Mouse (Mus musculus) lung, postnatal 36 days (tissue): Measurements from ENCODE around the gene Golim4.
A peak's percentile ranks its signal among the peaks of the same experiment; 100 is the strongest.

ENCODE experiments used
- DNase-seq: peaks from one replicate; pipeline ENCODE4 v3.0.0; 2022; ENCODE audit warnings: mixed read lengths

Golim4 gene

GRCm38 (mm10) chr3:75925123-75925522 is 31.6 kb downstream of the Golim4 start:
- DNase-seq, result no peak

GRCm38 (mm10) chr3:75917770-75918503 is 38.8 kb downstream of the Golim4 start:
- DNase-seq, result no peak

DNA sequence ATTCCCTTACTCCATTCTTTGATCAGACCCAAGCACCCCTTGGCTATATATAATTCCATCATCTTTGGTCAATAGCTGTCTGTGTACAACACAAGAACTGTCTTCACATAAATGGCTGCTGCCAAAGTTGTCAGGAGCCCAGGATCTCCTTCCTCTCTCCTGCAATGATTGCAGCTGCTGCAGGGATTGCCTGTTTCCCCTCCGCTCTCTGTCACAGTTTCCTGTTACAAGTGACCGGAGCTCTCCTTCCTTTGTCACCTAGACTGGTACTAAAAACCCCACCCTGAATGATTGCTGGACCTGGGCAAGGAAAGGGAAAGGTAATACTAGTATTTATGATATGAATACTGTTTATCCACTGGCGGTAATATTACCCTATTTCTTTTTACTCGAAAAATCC is 44.0 kb downstream of the Golim4 start:
- no peak for DNase-seq

DNA sequence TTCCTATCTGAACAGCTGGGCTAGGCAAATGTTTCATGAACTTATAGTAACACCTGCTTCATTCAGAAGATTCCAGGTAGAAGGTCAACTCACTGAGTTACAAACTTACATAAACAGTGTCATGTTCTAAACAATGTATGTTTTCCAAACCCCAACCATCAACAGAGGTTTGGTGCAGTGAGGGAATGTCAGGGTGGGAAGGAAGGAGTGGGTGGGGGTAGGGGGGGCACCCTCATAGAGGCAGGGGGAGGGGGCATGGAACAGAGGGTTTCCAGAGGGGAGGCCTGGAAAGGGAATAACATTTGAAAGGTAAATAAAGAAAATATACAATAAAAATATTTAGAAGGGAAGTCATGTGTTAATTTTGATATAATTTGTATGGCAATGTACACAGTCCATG is 46.0 kb downstream of the Golim4 start:
- no peak for DNase-seq

- peak; percentile 70 for DNase-seq
Measured at GRCm38 (mm10) chr3:75910257-75910656, 46.5 kb downstream of the Golim4 start.

DNA sequence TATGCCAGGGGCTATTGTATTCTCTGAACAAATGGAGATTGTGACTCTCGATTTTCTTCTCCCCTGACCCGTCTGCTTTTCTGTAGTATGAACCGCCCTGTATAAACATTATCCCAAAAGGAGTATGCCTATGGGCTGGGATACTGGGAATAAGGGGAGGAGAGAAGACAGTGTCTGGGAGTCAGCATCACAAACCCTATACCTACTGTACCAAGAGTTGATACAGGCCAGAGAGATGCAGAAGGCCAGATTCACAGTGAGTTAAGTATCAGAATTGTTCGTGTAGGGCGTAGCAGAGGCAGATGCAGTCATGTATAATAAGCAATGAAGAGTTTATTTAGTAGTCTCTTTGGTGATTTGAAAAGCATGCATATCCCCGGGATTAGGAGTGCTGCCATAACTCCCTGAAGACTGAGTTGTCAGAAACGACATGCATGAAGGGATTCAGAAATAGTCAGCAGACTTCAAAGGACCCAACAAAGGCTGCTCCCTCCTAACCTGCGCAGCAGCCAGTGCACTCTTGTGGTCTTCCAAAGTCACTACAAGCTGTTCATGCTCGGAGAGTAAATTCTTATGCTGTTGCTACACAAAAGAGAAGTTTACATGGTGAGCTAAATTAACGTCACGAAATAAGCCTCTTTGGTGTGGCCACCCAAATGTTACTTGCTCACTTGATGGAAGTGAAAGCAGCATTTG is 54.7 kb downstream of the Golim4 start:
- DNase-seq, result no peak

DNA sequence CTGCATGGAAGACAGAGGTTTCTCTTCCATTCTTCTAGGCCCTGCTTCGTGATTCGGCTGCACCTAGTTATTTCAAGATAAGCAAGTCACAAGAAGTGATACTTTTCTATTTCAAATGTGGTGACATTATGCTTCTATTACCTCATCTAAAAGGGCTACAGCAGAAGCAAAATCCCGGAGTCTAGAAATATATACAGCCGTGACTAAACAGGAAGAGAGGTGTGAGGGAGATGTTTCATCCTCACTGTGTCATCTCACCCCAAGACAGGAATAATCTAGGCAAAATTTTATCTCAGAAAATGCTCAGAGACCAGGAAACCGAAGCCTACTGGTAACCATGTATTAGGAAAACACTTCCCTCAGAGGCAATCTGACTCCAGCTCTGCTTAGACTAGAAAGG is 61.7 kb downstream of the Golim4 start:
- no peak for DNase-seq

DNA sequence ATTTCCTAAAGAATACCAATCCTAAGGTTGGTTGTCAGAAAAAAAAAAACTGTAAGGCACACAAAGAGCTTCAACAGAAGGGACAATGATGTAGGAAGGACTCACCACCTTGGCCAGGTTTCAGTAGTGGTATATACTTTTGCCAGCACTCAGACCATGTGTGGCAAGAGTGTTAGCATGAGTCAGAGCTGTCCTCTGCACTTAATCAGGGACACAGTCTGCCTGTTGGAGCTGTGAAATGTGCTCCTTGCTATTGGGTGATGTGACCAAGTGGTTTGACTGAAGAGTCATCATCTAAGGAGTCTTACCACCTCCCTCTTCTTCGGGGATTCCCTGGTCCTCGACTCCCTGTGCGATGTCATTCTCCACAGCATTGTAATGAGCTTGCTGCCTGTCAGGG is 65.2 kb downstream of the Golim4 start:
- DNase-seq, result no peak

DNA sequence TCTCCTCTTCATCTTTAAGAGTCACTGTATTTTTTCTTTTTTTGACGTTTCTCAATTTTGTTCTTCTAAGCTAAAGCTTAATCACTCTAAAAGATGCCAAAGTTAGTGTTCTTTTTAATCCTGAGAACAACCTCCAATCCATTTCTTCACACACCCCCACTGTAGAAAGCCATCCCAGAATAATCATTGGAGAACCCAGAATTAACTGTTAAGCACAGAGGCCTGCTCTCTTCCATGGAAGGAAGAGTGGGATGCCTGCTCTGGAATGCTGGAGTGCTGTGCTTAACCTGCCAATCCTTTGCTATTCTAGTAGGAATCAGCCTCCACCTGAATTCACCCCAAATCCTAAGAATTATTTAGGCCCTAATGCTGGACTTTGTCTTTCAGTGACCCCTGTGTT is 67.4 kb downstream of the Golim4 start:
- DNase-seq, result no peak

GRCm38 (mm10) chr3:75881582-75881981 is 75.2 kb downstream of the Golim4 start:
- DNase-seq, result no peak

- no peak for DNase-seq
Measured at GRCm38 (mm10) chr3:75879269-75879668, 77.5 kb downstream of the Golim4 start.

- peak; percentile 18 for DNase-seq
Measured at GRCm38 (mm10) chr3:75868886-75869285, 87.9 kb downstream of the Golim4 start.

- DNase-seq, result peak; percentile 20
Measured at GRCm38 (mm10) chr3:75864203-75864602, 92.5 kb downstream of the Golim4 start.

- peak; percentile 70 for DNase-seq
Measured at GRCm38 (mm10) chr3:75861677-75862076, 95.1 kb downstream of the Golim4 start.

GRCm38 (mm10) chr3:75860760-75861159 is 96.0 kb downstream of the Golim4 start:
- peak; percentile 69 for DNase-seq

DNA sequence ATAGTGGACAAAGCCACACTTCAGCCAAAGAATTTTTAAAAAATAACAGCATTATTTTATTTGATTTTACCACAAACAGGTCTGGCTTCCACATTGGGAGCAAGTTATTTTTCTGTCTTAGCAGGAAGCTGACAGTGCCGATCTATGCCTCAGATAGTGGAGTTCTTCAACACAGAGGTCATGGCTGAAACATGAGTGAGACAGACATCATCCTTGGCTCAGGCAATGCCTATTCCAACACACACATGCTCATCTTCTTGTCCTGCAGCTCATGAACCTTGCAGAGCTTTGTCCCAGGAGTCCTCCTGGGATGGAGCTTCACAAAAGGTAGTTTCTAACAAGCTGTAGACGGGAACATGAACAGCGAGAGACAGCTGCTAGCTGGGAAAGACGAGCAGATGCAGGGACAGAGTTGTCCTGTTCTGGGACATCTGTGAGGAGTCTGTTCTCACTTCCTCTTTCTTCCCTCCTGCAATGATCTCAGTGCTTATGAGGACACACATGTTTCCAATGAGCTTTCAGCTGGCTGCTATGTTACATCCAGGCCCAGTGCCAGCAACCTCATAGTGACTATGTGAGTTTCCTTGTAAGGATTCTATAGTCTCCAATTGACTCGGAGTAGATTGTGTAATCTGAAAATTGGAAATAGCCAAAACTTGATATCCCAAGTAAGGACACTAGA is 121.3 kb downstream of the Golim4 start:
- peak; percentile 25 for DNase-seq

DNA sequence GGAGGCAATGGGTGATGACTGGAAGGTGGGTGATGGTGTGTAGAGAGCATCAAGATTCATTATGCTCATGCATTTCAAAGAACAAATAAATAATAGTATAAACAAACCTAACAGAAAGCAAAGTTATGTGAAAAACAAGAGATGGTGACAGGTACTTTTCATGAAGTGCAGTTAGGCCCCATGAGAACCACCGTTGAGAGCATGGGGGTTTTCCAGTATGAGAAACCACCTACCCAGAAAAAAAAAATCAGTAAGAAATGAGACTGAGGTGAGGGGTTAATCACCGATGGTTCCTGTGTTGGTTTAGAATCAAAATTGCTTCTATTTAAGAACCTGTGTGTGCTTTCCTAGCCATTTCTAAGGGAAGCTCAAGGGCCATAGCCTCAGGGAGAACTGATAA is 121.9 kb downstream of the Golim4 start:
- DNase-seq, result no peak
